Comparison of ENCODE assay signal across 17 mouse cellular contexts in genomic region chr16:18328524-18328923, GRCm38 (mm10). TPM values are rescaled to one million over a fixed set of nuclear protein-coding genes. Genes with fewer than 3 reads are reported as not detected.
DNase-seq lines count a peak whose midpoint lies in the region; ATAC-seq lines count a peak whose summit lies in the region.
"Had no signal": no experiment of that assay in that cellular context is flagged by ENCODE, and none has a peak within 500 bp of the region (broad histone marks: within the 10 kb centered on the region; RNA-seq: fewer than 3 reads in every experiment).

No protein-coding gene starts in this region.

- peak overlapping the region; percentile 17; the same call in 1 of the 2 replicates for H3K27ac ChIP-seq in heart, embryonic 12.5 days (ENCODE audit: poor library complexity, severe bottlenecking)
- H3K27ac ChIP-seq in heart, embryonic 16.5 days (ENCODE audit: low read length): peak overlapping the region; percentile 82
- H3K27ac ChIP-seq in heart, embryonic 11.5 days (ENCODE audit: low read depth, low read length): no peak overlapping the region
- H3K27ac ChIP-seq in kidney, embryonic 15.5 days: no peak overlapping the region
- H3K27ac ChIP-seq: embryonic facial prominence, embryonic 10.5 days; forebrain, embryonic 13.5 days; hindbrain, embryonic 13.5 days; hindbrain, postnatal 0 days had no signal

- H3K9ac ChIP-seq in heart, embryonic 12.5 days: no peak overlapping the region
- no peak overlapping the region for H3K9ac ChIP-seq in heart, embryonic 16.5 days (ENCODE audit: low read length)
- H3K9ac ChIP-seq in heart, embryonic 11.5 days (ENCODE audit: low read depth, low read length): no peak overlapping the region
- no peak overlapping the region for H3K9ac ChIP-seq in kidney, embryonic 15.5 days
- H3K9ac ChIP-seq: forebrain, embryonic 13.5 days; forebrain, postnatal 0 days; hindbrain, embryonic 13.5 days had no signal

- H3K27me3 ChIP-seq in heart, embryonic 12.5 days (replicated peaks): no peaks in the 10 kb centered on the region
- no peaks in the 10 kb centered on the region for H3K27me3 ChIP-seq in heart, embryonic 16.5 days (ENCODE audit: control insufficient read depth, insufficient read depth, low read length)
- no peaks in the 10 kb centered on the region for H3K27me3 ChIP-seq in heart, embryonic 11.5 days (ENCODE audit: control insufficient read depth, insufficient read depth, low read length)
- H3K27me3 ChIP-seq in kidney, embryonic 15.5 days: no peaks in the 10 kb centered on the region
- H3K27me3 ChIP-seq: forebrain, embryonic 13.5 days; hindbrain, embryonic 13.5 days had no signal

- intact Hi-C loops in heart, postnatal 36 days (cut with DNase I): no loop called here

- WGBS in heart, embryonic 12.5 days: 60% methylated on average over 1 of the region's 1 CpGs
- 46% methylated on average over 1 of the region's 1 CpGs for WGBS in heart, embryonic 16.5 days
- WGBS in heart, embryonic 11.5 days (ENCODE audit: insufficient replicate concordance): 67% methylated on average over 1 of the region's 1 CpGs
- 83% methylated on average over 1 of the region's 1 CpGs for WGBS in kidney, embryonic 15.5 days

- H3K36me3 ChIP-seq in heart, embryonic 12.5 days: peaks cover 15% of the 10 kb centered on the region; the same call in 1 of the 2 replicates
- peaks cover 6% of the 10 kb centered on the region; the same call in 1 of the 2 replicates for H3K36me3 ChIP-seq in heart, embryonic 16.5 days (ENCODE audit: control insufficient read depth, insufficient read depth)
- no peaks in the 10 kb centered on the region for H3K36me3 ChIP-seq in heart, embryonic 11.5 days (ENCODE audit: control insufficient read depth, insufficient read depth, low read length)
- no peaks in the 10 kb centered on the region for H3K36me3 ChIP-seq in kidney, embryonic 15.5 days

- H3K4me2 ChIP-seq in heart, embryonic 12.5 days: no peak overlapping the region
- H3K4me2 ChIP-seq in heart, embryonic 16.5 days (ENCODE audit: low read depth, low read length): no peak overlapping the region
- no peak overlapping the region for H3K4me2 ChIP-seq in heart, embryonic 11.5 days
- H3K4me2 ChIP-seq in kidney, embryonic 15.5 days: no peak overlapping the region
- H3K4me2 ChIP-seq: forebrain, embryonic 13.5 days; hindbrain, embryonic 13.5 days had no signal

- no peak for ATAC-seq in heart, embryonic 12.5 days (ENCODE audit: insufficient number of reproducible peaks, low FRiP score)
- peak; percentile 78 for ATAC-seq in heart, embryonic 16.5 days (replicated peaks; ENCODE audit: extremely low read depth, insufficient read depth, low FRiP score)
- ATAC-seq in heart, embryonic 11.5 days (replicated peaks; ENCODE audit: insufficient number of reproducible peaks, low FRiP score, low TSS enrichment): no peak
- no peak for ATAC-seq in kidney, embryonic 15.5 days (replicated peaks; ENCODE audit: low FRiP score)
- ATAC-seq in megakaryocyte-erythroid progenitor cell, adult 5-6 weeks (replicated peaks; ENCODE audit: low FRiP score, low TSS enrichment, poor library complexity, severe bottlenecking): 0 out of 2 replicates have a peak, but pooled peaks have one; percentile 22
- ATAC-seq: forebrain, embryonic 13.5 days; forebrain, postnatal 0 days; hindbrain, postnatal 0 days had no signal

- H3K9me3 ChIP-seq in heart, embryonic 12.5 days (replicated peaks): no peaks in the 10 kb centered on the region
- no peaks in the 10 kb centered on the region for H3K9me3 ChIP-seq in heart, embryonic 16.5 days (replicated peaks; ENCODE audit: control insufficient read depth, low read length)
- no peaks in the 10 kb centered on the region for H3K9me3 ChIP-seq in heart, embryonic 11.5 days (replicated peaks; ENCODE audit: control insufficient read depth, low read length)
- H3K9me3 ChIP-seq in kidney, embryonic 15.5 days (replicated peaks): no peaks in the 10 kb centered on the region
- H3K9me3 ChIP-seq: embryonic facial prominence, embryonic 10.5 days; forebrain, embryonic 13.5 days; hindbrain, embryonic 13.5 days had no signal

- H3K4me3 ChIP-seq in heart, embryonic 12.5 days: no peak overlapping the region
- no peak overlapping the region for H3K4me3 ChIP-seq in heart, embryonic 16.5 days (ENCODE audit: low read length)
- no peak overlapping the region for H3K4me3 ChIP-seq in heart, embryonic 11.5 days (ENCODE audit: low read depth, low read length)
- H3K4me3 ChIP-seq in kidney, embryonic 15.5 days (replicated peaks): no peak overlapping the region
- H3K4me3 ChIP-seq: embryonic facial prominence, embryonic 10.5 days; forebrain, embryonic 13.5 days; hindbrain, embryonic 13.5 days had no signal

- no peak for DNase-seq in heart, postnatal 36 days
- peak; percentile 23 to 43 for DNase-seq in kidney, postnatal 36 days
- no peak for DNase-seq in testis, postnatal 10 days (ENCODE audit: low spot score)
- DNase-seq: adrenal gland, postnatal 14 days; cerebellum, adult 2 months; cerebellum, postnatal 10 days; forebrain, postnatal 0 days; gastrocnemius, postnatal 14 days had no signal

- peaks cover 22% of the 10 kb centered on the region for H3K4me1 ChIP-seq in heart, embryonic 12.5 days (replicated peaks)
- peaks cover 17% of the 10 kb centered on the region for H3K4me1 ChIP-seq in heart, embryonic 16.5 days (ENCODE audit: control insufficient read depth, insufficient read depth, low read length)
- H3K4me1 ChIP-seq in heart, embryonic 11.5 days (ENCODE audit: control insufficient read depth, insufficient read depth, low read length): peaks cover 7% of the 10 kb centered on the region
- no peaks in the 10 kb centered on the region for H3K4me1 ChIP-seq in kidney, embryonic 15.5 days
- H3K4me1 ChIP-seq: embryonic facial prominence, embryonic 10.5 days; forebrain, embryonic 13.5 days; hindbrain, embryonic 13.5 days had no signal

RNA-seq across cellular contexts. Expression of gene Tango2, which starts 19.4 kb away (rescaled TPM):
- polyA plus RNA-seq in heart, embryonic 12.5 days (2016; fragmentation: Nextera tagmentation; extraction: Ambion mirVana): 48.4 and 50.3 TPM in 2 replicates
- total RNA-seq in heart, postnatal 36 days (2021): 100 to 1,000 TPM; 152 to 177 TPM
- 72.9 and 74.6 TPM in 2 replicates for polyA plus RNA-seq in heart, embryonic 16.5 days (2015; fragmentation: Nextera tagmentation; extraction: Ambion mirVana)
- 56.3 and 62.1 TPM in 2 replicates for polyA plus RNA-seq in heart, embryonic 11.5 days (2014; fragmentation: Nextera tagmentation; extraction: Ambion mirVana)
- 22.5 and 29.2 TPM in 2 replicates for polyA plus RNA-seq in kidney, embryonic 15.5 days (2015; fragmentation: Nextera tagmentation; extraction: Ambion mirVana)
- total RNA-seq in megakaryocyte-erythroid progenitor cell, adult 5-6 weeks (2014; fragmentation: Nextera tagmentation): 76.7 and 91.5 TPM in 2 replicates
- 16.9 and 20.4 TPM in 2 replicates for total RNA-seq in megakaryocyte-erythroid progenitor cell, adult 5-6 weeks (2017)

RNA-seq across cellular contexts. Expression of gene Arvcf, which starts 19.5 kb away (rescaled TPM):
- polyA plus RNA-seq in heart, embryonic 12.5 days (2016; fragmentation: Nextera tagmentation; extraction: Ambion mirVana): 32.5 and 36.9 TPM in 2 replicates
- 10 to 100 TPM; 21.1 to 25.6 TPM for total RNA-seq in heart, postnatal 36 days (2021)
- polyA plus RNA-seq in heart, embryonic 16.5 days (2015; fragmentation: Nextera tagmentation; extraction: Ambion mirVana): 33.1 and 39.5 TPM in 2 replicates
- polyA plus RNA-seq in heart, embryonic 11.5 days (2014; fragmentation: Nextera tagmentation; extraction: Ambion mirVana): 19.5 and 23.4 TPM in 2 replicates
- 23.7 and 27.1 TPM in 2 replicates for polyA plus RNA-seq in kidney, embryonic 15.5 days (2015; fragmentation: Nextera tagmentation; extraction: Ambion mirVana)
- total RNA-seq in megakaryocyte-erythroid progenitor cell, adult 5-6 weeks (2014; fragmentation: Nextera tagmentation): 14.0 and 16.5 TPM in 2 replicates
- total RNA-seq in megakaryocyte-erythroid progenitor cell, adult 5-6 weeks (2017): 14.3 and 19.4 TPM in 2 replicates

RNA-seq across cellular contexts. Expression of gene Dgcr8, which starts 39.5 kb away (rescaled TPM):
- polyA plus RNA-seq in heart, embryonic 12.5 days (2016; fragmentation: Nextera tagmentation; extraction: Ambion mirVana): 24.0 and 24.9 TPM in 2 replicates
- 10 to 100 TPM; 12.7 to 14.6 TPM for total RNA-seq in heart, postnatal 36 days (2021)
- polyA plus RNA-seq in heart, embryonic 16.5 days (2015; fragmentation: Nextera tagmentation; extraction: Ambion mirVana): 19.0 and 20.3 TPM in 2 replicates
- 23.6 and 26.4 TPM in 2 replicates for polyA plus RNA-seq in heart, embryonic 11.5 days (2014; fragmentation: Nextera tagmentation; extraction: Ambion mirVana)
- 30.4 and 32.4 TPM in 2 replicates for polyA plus RNA-seq in kidney, embryonic 15.5 days (2015; fragmentation: Nextera tagmentation; extraction: Ambion mirVana)
- total RNA-seq in megakaryocyte-erythroid progenitor cell, adult 5-6 weeks (2014; fragmentation: Nextera tagmentation): 77.7 and 78.5 TPM in 2 replicates
- 47.5 and 78.3 TPM in 2 replicates for total RNA-seq in megakaryocyte-erythroid progenitor cell, adult 5-6 weeks (2017)

Comparison
In these comparisons a context has a peak if more than half of its experiments do, and no peak if none do; other contexts are left out.
1. ATAC-seq: peak in heart, embryonic 16.5 days (single experiment) and megakaryocyte-erythroid progenitor cell, adult 5-6 weeks (single experiment); none in heart, embryonic 12.5 days (single experiment), heart, embryonic 11.5 days (single experiment) and kidney, embryonic 15.5 days (single experiment).
2. H3K27ac ChIP-seq: peak in heart, embryonic 12.5 days (single experiment) and heart, embryonic 16.5 days (single experiment); none in heart, embryonic 11.5 days (single experiment) and kidney, embryonic 15.5 days (single experiment).
3. DNase-seq: peak in kidney, postnatal 36 days (2 of 2); none in heart, postnatal 36 days (0 of 2) and testis, postnatal 10 days (single experiment).